Mouse (Mus musculus): ENCODE results near the gene Vps51. TPM values are rescaled to one million over a fixed set of nuclear protein-coding genes. Genes with fewer than 3 reads are reported as not detected.
"Not testable (repeated sequence)": the region's sequence is repeated elsewhere in the genome, so short reads cannot be mapped to it uniquely, and the experiment has no call there.

The Vps51 gene
- polyA plus RNA-seq, 1 experiment from 2014 or later, result 63.3 TPM

- DNase-seq (ENCODE audit: low read depth, low spot score), result no peak
- H3K27me3 ChIP-seq, result no peaks in the 10 kb centered on the region
- ChIA-PET CTCF (interaction anchor here (1.3 to 2.1 kb wide), 3 partner anchors 15 to 128 kb away, joined by 4 to 7 read pairs (median 5); partner anchors contain the start of genes Arl2 and Cdc42ep2), POLR2A (interaction anchor here (0.6 to 1.6 kb wide), 2 partner anchors 11 to 121 kb away, joined by 3 to 4 read pairs; no protein-coding TSS in a partner anchor)
- no peak for TF ChIP-seq CTCF (IDR thresholded peaks at IDR 0.05)
- in situ Hi-C loops (cut with MboI; ENCODE audit: low pct_unique_long_range_greater_than_20kb), result no loop called here
- ATAC-seq, result no peak
These were observed 24.5 kb downstream of the Vps51 start for GRCm38 (mm10) chr19:6052516-6052915.

GRCm38 (mm10) chr19:6048681-6049410, 28.2 kb downstream of the Vps51 start:
- no peak for TF ChIP-seq CTCF (IDR thresholded peaks at IDR 0.05)
- H3K27me3 ChIP-seq, result no peaks in the 10 kb centered on the region
- POLR2A ChIA-PET, result interaction anchor here (0.8 kb wide), 1 partner anchor 22 kb away, joined by 5 read pairs; no protein-coding TSS in a partner anchor
- in situ Hi-C loops (cut with MboI; ENCODE audit: low pct_unique_long_range_greater_than_20kb), result no loop called here
- DNase-seq (ENCODE audit: low read depth, low spot score), result no peak
- ATAC-seq, result no peak
- CTCF ChIA-PET, result no interaction called here

GRCm38 (mm10) chr19:6047899-6048166, 29.2 kb downstream of the Vps51 start:
- DNase-seq (ENCODE audit: low read depth, low spot score) (no peak), ATAC-seq (no peak)
- POLR2A ChIA-PET, result no interaction called here
- TF ChIP-seq CTCF (IDR thresholded peaks at IDR 0.05), result no peak
- H3K27me3 ChIP-seq, result no peaks in the 10 kb centered on the region
- in situ Hi-C loops (cut with MboI; ENCODE audit: low pct_unique_long_range_greater_than_20kb), result no loop called here
- CTCF ChIA-PET, result no interaction called here

GRCm38 (mm10) chr19:6047154-6047898, 29.7 kb downstream of the Vps51 start:
- ChIA-PET CTCF (interaction anchor here (1.7 to 3.4 kb wide), 2 partner anchors 19 to 82 kb away, joined by 5 to 13 read pairs; partner anchors contain the start of gene Pola2), POLR2A (interaction anchor here (0.9 to 1.8 kb wide), 3 partner anchors 13 to 192 kb away, joined by 3 to 15 read pairs (median 4); partner anchors contain the start of genes Pola2 and Znhit2)
- ATAC-seq, result peak; percentile 3
- no peak for DNase-seq (ENCODE audit: low read depth, low spot score)
- no peaks in the 10 kb centered on the region for H3K27me3 ChIP-seq
- TF ChIP-seq CTCF (IDR thresholded peaks at IDR 0.05), result no peak
- in situ Hi-C loops (cut with MboI; ENCODE audit: low pct_unique_long_range_greater_than_20kb), result no loop called here

GRCm38 (mm10) chr19:6046294-6047153, 30.5 kb downstream of the Vps51 start, which contains the start of gene Syvn1:
TSS of gene Syvn1 (plus strand) at chr19:6046576.
- CTCF ChIA-PET, result interaction anchor here (1.1 to 3.4 kb wide), 3 partner anchors 8 to 81 kb away, joined by 3 to 13 read pairs (median 5); partner anchors contain the start of gene Pola2

GRCm38 (mm10) chr19:6045366-6046293, 31.4 kb downstream of the Vps51 start:
- in situ Hi-C loops (cut with MboI; ENCODE audit: low pct_unique_long_range_greater_than_20kb), result no loop called here

More at GRCm38 (mm10) chr19:6046294-6047153, 30.5 kb downstream of the Vps51 start, which contains the start of gene Syvn1:
- DNase-seq (ENCODE audit: low read depth, low spot score) (peak; percentile 96), ATAC-seq (peak; percentile 86)
- POLR2A ChIA-PET, result interaction anchor here (0.6 to 1.8 kb wide), 11 partner anchors 9 to 223 kb away, joined by 3 to 15 read pairs (median 4); partner anchors contain the start of genes Capn1, Fau, Mrpl49 and Pola2
- in situ Hi-C loops (cut with MboI; ENCODE audit: low pct_unique_long_range_greater_than_20kb), result no loop called here
- TF ChIP-seq CTCF (IDR thresholded peaks at IDR 0.05), result no peak
- H3K27me3 ChIP-seq, result no peaks in the 10 kb centered on the region

GRCm38 (mm10) chr19:6044102-6044501, 32.9 kb downstream of the Vps51 start:
- CTCF ChIA-PET, result interaction anchor here (3.4 kb wide), 1 partner anchor 79 kb away, joined by 13 read pairs; the partner anchor contains the start of gene Pola2
- in situ Hi-C loops (cut with MboI; ENCODE audit: low pct_unique_long_range_greater_than_20kb); DNase-seq (ENCODE audit: low read depth, low spot score): not testable (repeated sequence)

More at GRCm38 (mm10) chr19:6045366-6046293, 31.4 kb downstream of the Vps51 start:
- ATAC-seq (no peak), DNase-seq (ENCODE audit: low read depth, low spot score) (no peak)
- TF ChIP-seq CTCF (IDR thresholded peaks at IDR 0.05), result no peak
- no peaks in the 10 kb centered on the region for H3K27me3 ChIP-seq
- ChIA-PET POLR2A (interaction anchor here (0.7 to 1.8 kb wide), 9 partner anchors 8 to 222 kb away, joined by 3 to 15 read pairs (median 4); partner anchors contain the start of genes Capn1, Fau, Mrpl49 and Pola2), CTCF (interaction anchor here (1.1 to 3.4 kb wide), 3 partner anchors 9 to 80 kb away, joined by 3 to 13 read pairs (median 5); partner anchors contain the start of gene Pola2)

GRCm38 (mm10) chr19:6042293-6042692, 34.7 kb downstream of the Vps51 start:
- in situ Hi-C loops (cut with MboI; ENCODE audit: low pct_unique_long_range_greater_than_20kb), result no loop called here

More at GRCm38 (mm10) chr19:6044102-6044501, 32.9 kb downstream of the Vps51 start:
- POLR2A ChIA-PET, ATAC-seq, H3K27me3 ChIP-seq: not testable (repeated sequence)

GRCm38 (mm10) chr19:6040002-6040401, 37.0 kb downstream of the Vps51 start:
- in situ Hi-C loops (cut with MboI; ENCODE audit: low pct_unique_long_range_greater_than_20kb), result no loop called here
- ATAC-seq (no peak), DNase-seq (ENCODE audit: low read depth, low spot score) (no peak)
- TF ChIP-seq CTCF (IDR thresholded peaks at IDR 0.05), result no peak
- H3K27me3 ChIP-seq, result no peaks in the 10 kb centered on the region
- CTCF ChIA-PET, result no interaction called here
- POLR2A ChIA-PET, result no interaction called here

More at GRCm38 (mm10) chr19:6042293-6042692, 34.7 kb downstream of the Vps51 start:
- H3K27me3 ChIP-seq, result no peaks in the 10 kb centered on the region
- CTCF ChIA-PET, result no interaction called here
- ATAC-seq (no peak), DNase-seq (ENCODE audit: low read depth, low spot score) (no peak)
- no peak for TF ChIP-seq CTCF (IDR thresholded peaks at IDR 0.05)
- POLR2A ChIA-PET, result no interaction called here

Data from Patski (cell line).